Mouse (Mus musculus) erythroblast, embryonic 14.5 days (primary cell): ENCODE data around the gene Rspo4. TPM values are rescaled to one million over a fixed set of nuclear protein-coding genes. Genes with fewer than 3 reads are reported as not detected.

Experiments
- H3K27me3 ChIP-seq: 2 replicates; pipeline ENCODE4 v1.6.1; 2012; ENCODE audit warnings: inconsistent platforms; ENCODE audit not compliant: control insufficient read depth
- H3K36me3 ChIP-seq: 2 replicates; pipeline ENCODE4 v1.6.1; 2012; ENCODE audit warnings: mild to moderate bottlenecking, inconsistent platforms; ENCODE audit not compliant: control insufficient read depth
- H3K4me1 ChIP-seq: 2 replicates; pipeline ENCODE4 v1.6.1; 2012; ENCODE audit warnings: inconsistent platforms; ENCODE audit not compliant: control insufficient read depth
- H3K4me3 ChIP-seq: replicated peaks from 2 replicates; pipeline ENCODE3; 2012; ENCODE audit warnings: moderate library complexity, mild to moderate bottlenecking, inconsistent platforms
- H3K9me3 ChIP-seq: 2 replicates; pipeline ENCODE4 v1.6.1; 2012; ENCODE audit warnings: low read length, inconsistent platforms, mixed read lengths; ENCODE audit not compliant: control insufficient read depth
- GATA1 ChIP-seq: IDR thresholded peaks from 2 replicates; pipeline ENCODE4 v1.6.1; 2012; ENCODE audit warnings: low read length, inconsistent platforms, mixed read lengths
- TAL1 ChIP-seq: IDR thresholded peaks from 3 replicates; pipeline ENCODE4 v1.6.1; 2012; ENCODE audit warnings: low read length, inconsistent platforms, mixed read lengths
- polyA plus RNA-seq: library from polyadenylated mRNA; stranded (reverse); fragments of >175 nt; gene quantifications from 2 replicates; pipeline ENCODE4 v1.2.3, GENCODE M21; 2012

The Rspo4 gene
- polyA plus RNA-seq, result not detected in 2 replicates

GRCm38 (mm10) chr2:151842648-151843226 is at the start of gene Rspo4:
Rspo4 (plus strand) TSS chr2:151842927.
- Histone ChIP-seq H3K36me3 (no peaks in the 10 kb centered on the region), H3K4me3 (no peak within 1 kb of the TSS), H3K4me1 (peaks cover 2% of the 10 kb centered on the region), H3K27me3 (peaks cover 29% of the 10 kb centered on the region), H3K9me3 (no peaks in the 10 kb centered on the region)
- TF ChIP-seq GATA1 (no peak), TAL1 (no peak)

DNA sequence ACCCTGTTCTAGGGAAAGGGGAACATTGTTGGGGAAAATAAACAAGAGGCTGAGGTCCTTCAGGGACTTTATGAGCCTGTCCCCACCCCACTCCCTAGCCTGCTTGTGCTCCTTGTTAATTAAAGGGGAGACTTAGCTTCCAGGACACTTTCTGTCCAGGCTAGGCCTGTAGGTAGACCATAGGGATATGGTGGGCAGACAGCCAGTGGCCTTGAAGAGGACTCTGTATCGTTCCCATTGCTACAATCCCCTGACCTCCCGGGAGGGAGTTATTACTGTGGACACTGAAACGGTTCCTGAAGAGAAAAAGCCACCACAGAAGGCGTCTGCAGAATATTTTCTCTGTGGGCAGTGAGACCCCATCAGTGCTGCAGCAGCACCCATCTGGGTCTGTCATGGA is 27.1 kb upstream of the Rspo4 start:
- Histone ChIP-seq H3K36me3 (no peaks in the 10 kb centered on the region), H3K9me3 (no peaks in the 10 kb centered on the region), H3K27me3 (no peaks in the 10 kb centered on the region), H3K4me1 (no peaks in the 10 kb centered on the region), H3K4me3 (no peak overlapping the region)
- TF ChIP-seq TAL1 (no peak), GATA1 (no peak)

GRCm38 (mm10) chr2:151862257-151862810 is 19.6 kb downstream of the Rspo4 start:
- Histone ChIP-seq H3K4me3 (no peak overlapping the region), H3K36me3 (no peaks in the 10 kb centered on the region), H3K27me3 (no peaks in the 10 kb centered on the region), H3K9me3 (no peaks in the 10 kb centered on the region), H3K4me1 (no peaks in the 10 kb centered on the region)
- no peak for TF ChIP-seq TAL1
- no peak for TF ChIP-seq GATA1

DNA sequence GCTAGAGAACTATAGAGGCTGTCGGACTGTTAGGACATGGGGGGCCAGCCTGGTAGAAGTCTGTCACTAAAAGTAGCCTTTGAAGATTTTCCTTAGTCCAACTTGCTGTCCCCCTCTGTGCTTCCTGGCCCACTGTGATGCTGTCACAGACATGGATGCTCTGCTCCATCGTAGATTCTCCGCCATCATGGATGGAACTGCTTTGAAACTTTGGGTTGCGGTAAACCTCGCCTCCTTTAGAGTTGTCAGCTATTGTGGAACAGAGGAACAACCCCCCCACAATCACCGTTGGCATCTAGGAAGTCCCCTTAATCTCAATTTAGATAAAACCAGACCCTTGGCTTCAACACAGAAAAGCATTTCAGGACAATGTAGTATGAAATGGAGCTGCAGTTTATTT is 22.2 kb downstream of the Rspo4 start:
- H3K36me3 ChIP-seq, result no peaks in the 10 kb centered on the region
- TF ChIP-seq TAL1 (no peak), GATA1 (no peak)
- no peaks in the 10 kb centered on the region for H3K4me1 ChIP-seq
- H3K27me3 ChIP-seq, result no peaks in the 10 kb centered on the region
- no peaks in the 10 kb centered on the region for H3K9me3 ChIP-seq
- H3K4me3 ChIP-seq, result no peak overlapping the region

DNA sequence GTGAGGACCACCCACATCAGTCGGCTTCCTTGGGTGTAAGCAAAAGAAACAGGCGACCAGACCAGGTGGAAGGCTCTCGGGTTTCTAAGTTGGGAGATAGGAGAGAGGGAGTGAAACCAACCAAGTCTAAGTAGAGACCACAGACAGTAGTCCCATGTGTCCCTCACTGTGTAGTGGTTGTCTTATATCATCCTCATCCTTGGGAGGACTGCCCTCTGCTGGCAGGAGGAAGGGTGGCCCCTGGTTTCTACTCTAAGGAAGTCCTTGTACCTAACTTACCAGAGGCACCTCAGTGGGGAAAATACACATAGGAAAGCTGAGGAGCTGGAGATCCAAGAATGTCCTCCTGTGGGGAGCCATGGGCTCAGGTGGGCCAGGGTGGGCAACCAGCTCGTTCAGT is 23.8 kb downstream of the Rspo4 start:
- no peak for TF ChIP-seq TAL1
- TF ChIP-seq GATA1, result no peak
- H3K27me3 ChIP-seq, result no peaks in the 10 kb centered on the region
- H3K9me3 ChIP-seq, result no peaks in the 10 kb centered on the region
- no peaks in the 10 kb centered on the region for H3K4me1 ChIP-seq
- no peak overlapping the region for H3K4me3 ChIP-seq
- no peaks in the 10 kb centered on the region for H3K36me3 ChIP-seq

GRCm38 (mm10) chr2:151868196-151868595 is 25.5 kb downstream of the Rspo4 start:
- TF ChIP-seq GATA1 (no peak), TAL1 (no peak)
- no peaks in the 10 kb centered on the region for H3K27me3 ChIP-seq
- H3K9me3 ChIP-seq, result no peaks in the 10 kb centered on the region
- no peaks in the 10 kb centered on the region for H3K36me3 ChIP-seq
- H3K4me3 ChIP-seq, result no peak overlapping the region
- no peaks in the 10 kb centered on the region for H3K4me1 ChIP-seq

DNA sequence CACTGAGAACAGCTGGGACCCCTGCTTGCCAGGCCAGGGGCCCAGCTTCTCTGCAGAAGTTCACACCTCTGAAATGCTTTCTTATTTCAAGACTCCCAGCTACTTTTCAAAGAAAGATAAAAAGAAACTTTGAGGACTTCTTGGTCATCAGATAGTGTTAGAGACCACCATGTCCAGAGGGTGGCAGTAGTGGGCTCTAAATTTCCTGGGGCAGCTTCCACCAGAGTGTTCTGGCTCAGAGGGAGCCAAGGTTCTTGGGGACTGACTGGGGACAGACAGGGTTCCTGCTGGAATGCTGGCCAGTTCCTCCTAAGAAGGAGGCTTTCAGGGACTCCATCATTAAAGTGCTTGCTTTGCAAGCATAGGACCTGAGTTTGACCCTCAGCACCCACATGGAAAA is 31.8 kb downstream of the Rspo4 start:
- no peaks in the 10 kb centered on the region for H3K27me3 ChIP-seq
- H3K4me1 ChIP-seq, result no peaks in the 10 kb centered on the region
- TF ChIP-seq TAL1 (no peak), GATA1 (no peak)
- no peak overlapping the region for H3K4me3 ChIP-seq
- no peaks in the 10 kb centered on the region for H3K9me3 ChIP-seq
- H3K36me3 ChIP-seq, result no peaks in the 10 kb centered on the region

DNA sequence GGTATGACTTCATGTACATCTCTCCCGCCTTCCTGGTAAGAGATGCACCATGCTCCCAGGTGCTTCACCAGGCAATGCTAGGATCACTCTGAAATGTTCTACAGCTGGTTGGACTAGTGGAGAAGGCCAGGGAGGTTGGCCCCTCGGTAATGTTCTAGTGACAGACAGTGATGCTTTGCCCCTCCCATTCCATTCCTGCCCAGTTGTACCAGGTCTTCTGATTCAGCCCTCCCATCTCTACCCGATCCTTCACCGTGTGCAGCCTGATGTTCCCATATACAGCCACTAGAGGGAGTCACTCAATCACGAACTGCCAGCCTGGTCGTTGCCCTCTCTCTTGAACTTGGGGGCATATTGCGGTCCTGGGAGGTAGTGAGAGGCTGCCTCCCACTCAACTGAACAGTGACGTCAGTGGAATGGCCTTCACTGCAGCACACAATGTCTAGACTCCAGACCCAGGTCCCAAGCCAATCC is 33.3 kb downstream of the Rspo4 start:
- TF ChIP-seq TAL1 (no peak), GATA1 (no peak)
- H3K9me3 ChIP-seq, result no peaks in the 10 kb centered on the region
- H3K36me3 ChIP-seq, result no peaks in the 10 kb centered on the region
- H3K27me3 ChIP-seq, result no peaks in the 10 kb centered on the region
- H3K4me1 ChIP-seq, result no peaks in the 10 kb centered on the region
- H3K4me3 ChIP-seq, result no peak overlapping the region

DNA sequence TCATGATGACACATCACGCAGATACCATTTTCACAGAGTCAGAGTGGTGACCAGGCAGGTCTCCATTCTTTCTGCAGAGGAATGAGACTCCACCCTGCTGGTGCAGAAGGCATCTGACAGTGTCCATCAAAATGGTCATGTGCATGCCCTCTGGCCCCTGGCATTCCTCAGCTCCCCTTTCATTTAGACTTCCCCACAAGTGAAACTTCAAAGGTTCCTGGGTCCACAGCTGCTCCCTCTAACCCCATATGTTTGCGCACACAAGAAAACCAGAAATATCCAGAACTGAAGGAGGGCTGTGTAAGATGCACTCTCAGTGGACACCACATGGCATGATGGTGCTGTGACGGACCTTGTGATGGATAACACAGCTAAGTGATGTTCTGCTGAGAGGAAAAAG is 35.9 kb downstream of the Rspo4 start:
- no peak for TF ChIP-seq GATA1
- no peak for TF ChIP-seq TAL1
- Histone ChIP-seq H3K4me1 (no peaks in the 10 kb centered on the region), H3K4me3 (no peak overlapping the region), H3K36me3 (no peaks in the 10 kb centered on the region), H3K27me3 (no peaks in the 10 kb centered on the region), H3K9me3 (no peaks in the 10 kb centered on the region)

DNA sequence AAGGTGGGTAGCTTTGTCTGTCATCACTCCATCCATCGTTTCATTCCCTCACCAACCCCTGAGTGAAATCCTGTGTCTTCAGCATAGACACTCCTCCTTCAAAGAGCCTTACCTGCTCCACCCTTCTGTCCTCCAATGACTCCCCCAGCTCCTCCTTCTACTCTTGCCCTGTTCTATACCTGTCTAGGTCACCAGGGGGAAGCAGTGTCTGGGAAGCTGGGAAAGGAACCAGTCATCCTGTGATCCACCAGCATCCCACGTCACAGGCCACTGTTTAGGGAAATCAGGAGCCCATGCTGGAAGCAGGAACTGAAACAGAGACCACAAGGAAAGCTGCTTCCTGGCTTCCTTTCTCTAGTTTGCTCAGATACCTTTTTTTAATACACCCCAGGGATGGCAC is 37.0 kb downstream of the Rspo4 start:
- Histone ChIP-seq H3K4me3 (no peak overlapping the region), H3K36me3 (no peaks in the 10 kb centered on the region), H3K27me3 (no peaks in the 10 kb centered on the region), H3K4me1 (no peaks in the 10 kb centered on the region), H3K9me3 (no peaks in the 10 kb centered on the region)
- TF ChIP-seq TAL1 (no peak), GATA1 (no peak)
